Mouse (Mus musculus) MEL (cell line): ENCODE measurements around the gene Adgrb3. TPM values are rescaled to one million over a fixed set of nuclear protein-coding genes. Genes with fewer than 3 reads are reported as not detected.

Experiments used
- DNase-seq: peaks from one replicate; pipeline ENCODE4 v3.0.0; 2011; ENCODE audit warnings: low read depth, low spot score
- H3K27ac ChIP-seq: 2 replicates; pipeline ENCODE4 v1.5.1; 2012; ENCODE audit warnings: low read depth, mild to moderate bottlenecking, control low read depth, low read length, moderate library complexity; ENCODE audit not compliant: control insufficient read depth
- H3K27me3 ChIP-seq, 2 experiments: fragments of 150-350 bp in 1 of 2; sonication (generic) in 1 of 2; 2 replicates each; pipeline ENCODE4 v1.6.1; 2012; ENCODE audit warnings: low read length in 2 of 2, mild to moderate bottlenecking in 2 of 2, improper control_type of control experiment in 1 of 2, moderate library complexity in 1 of 2; ENCODE audit not compliant: insufficient read depth in 2 of 2, control insufficient read depth in 1 of 2
- H3K36me3 ChIP-seq, 2 experiments: 2 replicates each; pipeline ENCODE4 v1.6.1; 2012 to 2014; ENCODE audit warnings: low read length in 2 of 2, improper control_type of control experiment in 1 of 2, inconsistent platforms in 1 of 2, mild to moderate bottlenecking in 1 of 2; ENCODE audit not compliant: insufficient read depth in 2 of 2, control insufficient read depth in 1 of 2
- H3K4me1 ChIP-seq, 2 experiments: fragments of 150-350 bp in 1 of 2; sonication (generic) in 1 of 2; 2 replicates each; pipeline ENCODE4 v1.6.1; 2012; ENCODE audit warnings: low read length in 2 of 2, improper control_type of control experiment in 1 of 2, mild to moderate bottlenecking in 1 of 2; ENCODE audit not compliant: insufficient read depth in 2 of 2, control insufficient read depth in 1 of 2
- H3K4me3 ChIP-seq, 2 experiments: fragments of 150-350 bp in 1 of 2; sonication (generic) in 1 of 2; 2 replicates each; pipeline ENCODE4 v1.5.1; 2012; ENCODE audit warnings: low read depth in 2 of 2, low read length in 2 of 2, mild to moderate bottlenecking in 2 of 2, moderate library complexity in 2 of 2, control low read depth in 1 of 2, improper control_type of control experiment in 1 of 2; ENCODE audit not compliant: control insufficient read depth in 1 of 2, insufficient read depth in 1 of 2
- H3K79me2 ChIP-seq: 2 replicates; pipeline ENCODE4 v1.6.1; 2012; ENCODE audit warnings: mild to moderate bottlenecking, low read length, moderate library complexity; ENCODE audit not compliant: control insufficient read depth, poor library complexity, insufficient read depth
- H3K9ac ChIP-seq: 2 replicates; pipeline ENCODE4 v1.6.1; 2012; ENCODE audit warnings: low read depth, mild to moderate bottlenecking, control low read depth, low read length, moderate library complexity; ENCODE audit not compliant: control insufficient read depth, poor library complexity, severe bottlenecking
- H3K9me3 ChIP-seq: fragments of 150-350 bp; sonication (generic); replicated peaks from 2 replicates; pipeline ENCODE4 v1.6.1; 2012; ENCODE audit warnings: mild to moderate bottlenecking, low read length, improper control_type of control experiment, moderate library complexity; ENCODE audit not compliant: insufficient read depth
- BHLHE40 ChIP-seq: IDR thresholded peaks from 2 replicates; pipeline ENCODE4 v1.6.1; 2012; ENCODE audit warnings: low read depth, mild to moderate bottlenecking, inconsistent platforms, low read length, improper control_type of control experiment, borderline replicate concordance
- CHD1 ChIP-seq: IDR thresholded peaks from 2 replicates; pipeline ENCODE4 v1.6.1; 2012; ENCODE audit warnings: low read depth, mild to moderate bottlenecking, inconsistent platforms, low read length, improper control_type of control experiment
- CHD2 ChIP-seq: IDR thresholded peaks from 2 replicates; pipeline ENCODE4 v1.6.1; 2011; ENCODE audit warnings: low read length, improper control_type of control experiment
- E2F4 ChIP-seq: IDR thresholded peaks from 2 replicates; pipeline ENCODE4 v1.6.1; 2011; ENCODE audit warnings: low read depth, low read length, improper control_type of control experiment, borderline replicate concordance
- ETS1 ChIP-seq: IDR thresholded peaks from 2 replicates; pipeline ENCODE4 v1.6.1; 2012; ENCODE audit warnings: low read depth, mild to moderate bottlenecking, inconsistent platforms, low read length, improper control_type of control experiment, moderate library complexity
- GABPA ChIP-seq: IDR thresholded peaks from 2 replicates; pipeline ENCODE4 v1.6.1; 2012; ENCODE audit warnings: low read depth, mild to moderate bottlenecking, inconsistent platforms, low read length, improper control_type of control experiment, moderate library complexity
- HCFC1 ChIP-seq: IDR thresholded peaks from 2 replicates; pipeline ENCODE4 v1.6.1; 2012; ENCODE audit warnings: low read depth, mild to moderate bottlenecking, inconsistent platforms, low read length, improper control_type of control experiment, moderate library complexity
- JUND ChIP-seq: IDR thresholded peaks from 2 replicates; pipeline ENCODE4 v1.6.1; 2011; ENCODE audit warnings: low read depth, mild to moderate bottlenecking, improper control_type of control experiment, low read length
- KAT2A ChIP-seq: conservative IDR thresholded peaks from 2 replicates; pipeline ENCODE4 v1.6.1; 2012; ENCODE audit warnings: low read depth, low read length, improper control_type of control experiment, inconsistent platforms
- MAFK ChIP-seq: IDR thresholded peaks from 2 replicates; pipeline ENCODE4 v1.6.1; 2011; ENCODE audit warnings: low read depth, mild to moderate bottlenecking, low read length, improper control_type of control experiment, borderline replicate concordance
- MXI1 ChIP-seq: IDR thresholded peaks from 2 replicates; pipeline ENCODE4 v1.6.1; 2011; ENCODE audit warnings: mild to moderate bottlenecking, low read depth, low read length, improper control_type of control experiment
- MYC ChIP-seq: IDR thresholded peaks from 2 replicates; pipeline ENCODE4 v1.6.1; 2011; ENCODE audit warnings: low read depth, mild to moderate bottlenecking, low read length, improper control_type of control experiment, moderate library complexity
- NELFE ChIP-seq: IDR thresholded peaks from 2 replicates; pipeline ENCODE4 v1.6.1; 2011; ENCODE audit warnings: low read depth, low read length, improper control_type of control experiment
- POLR2A ChIP-seq, 2 experiments: IDR thresholded peaks; 2 replicates each; pipeline ENCODE4 v1.6.1; 2011 to 2012; ENCODE audit warnings: low read length in 2 of 2, mild to moderate bottlenecking in 2 of 2, control low read depth in 1 of 2, improper control_type of control experiment in 1 of 2, low read depth in 1 of 2, moderate library complexity in 1 of 2; ENCODE audit not compliant: control insufficient read depth in 1 of 2, insufficient read depth in 1 of 2, poor library complexity in 1 of 2
- POLR2AphosphoS2 ChIP-seq: IDR thresholded peaks from 2 replicates; pipeline ENCODE4 v1.6.1; 2011; ENCODE audit warnings: low read length, improper control_type of control experiment
- SIN3A ChIP-seq: IDR thresholded peaks from 2 replicates; pipeline ENCODE4 v1.6.1; 2012; ENCODE audit warnings: low read length, improper control_type of control experiment, inconsistent platforms
- SMC3 ChIP-seq: IDR thresholded peaks from 2 replicates; pipeline ENCODE4 v1.6.1; 2011; ENCODE audit warnings: low read depth, low read length, improper control_type of control experiment
- TCF12 ChIP-seq: IDR thresholded peaks from 2 replicates; pipeline ENCODE4 v1.6.1; 2014; ENCODE audit warnings: low read depth, mild to moderate bottlenecking, inconsistent platforms, low read length, improper control_type of control experiment, moderate library complexity
- UBTF ChIP-seq: IDR thresholded peaks from 2 replicates; pipeline ENCODE4 v1.6.1; 2012; ENCODE audit warnings: low read depth, mild to moderate bottlenecking, inconsistent platforms, low read length, improper control_type of control experiment, moderate library complexity, borderline replicate concordance; ENCODE audit not compliant: insufficient read depth
- ZC3H11A ChIP-seq: IDR thresholded peaks from 2 replicates; pipeline ENCODE4 v1.6.1; 2012; ENCODE audit warnings: low read depth, mild to moderate bottlenecking, inconsistent platforms, low read length, improper control_type of control experiment
- ZKSCAN1 ChIP-seq: IDR thresholded peaks from 2 replicates; pipeline ENCODE4 v1.6.1; 2012; ENCODE audit warnings: low read depth, mild to moderate bottlenecking, inconsistent platforms, low read length, improper control_type of control experiment, moderate library complexity
- ZMIZ1 ChIP-seq: IDR thresholded peaks from 2 replicates; pipeline ENCODE4 v1.6.1; 2012; ENCODE audit warnings: low read depth, mild to moderate bottlenecking, inconsistent platforms, low read length, improper control_type of control experiment, moderate library complexity
- polyA plus RNA-seq, 2 experiments: library from polyadenylated mRNA; stranded (reverse) in 1 of 2; unstranded in 1 of 2; fragments of >175 nt in 1 of 2; fragments of >200 nt in 1 of 2; gene quantifications; 2 replicates each; pipeline versions ENCODE4 v1.2.1 to v1.2.4; 2012; ENCODE audit warnings: low replicate concordance in 2 of 2, low read depth in 1 of 2; ENCODE audit not compliant: insufficient read length in 2 of 2, insufficient read depth in 1 of 2, missing spikeins in 1 of 2
- total RNA-seq: library from RNA; depleted of rRNA; stranded (reverse); fragments of 300-350 nt; gene quantifications from 2 replicates; pipeline ENCODE4 v1.2.3, GENCODE M21; 2012

The Adgrb3 gene
- total and polyA plus RNA-seq, 3 experiments, result not detected

GRCm38 (mm10) chr1:25042091-25042490 is 787.4 kb downstream of the Adgrb3 start:
- Histone ChIP-seq H3K4me1 (no peaks in the 10 kb centered on the region), H3K27me3 (no peaks in the 10 kb centered on the region)
- TF ChIP-seq CHD1 (no peak), NELFE (no peak), ETS1 (no peak), POLR2A (IDR thresholded peaks at IDR 0.05; ENCODE audit: control insufficient read depth in 1 of 2, insufficient read depth in 1 of 2, low read depth in 1 of 2, low read length in 2 of 2, poor library complexity in 1 of 2) (no peak), KAT2A (no peak), MAFK (no peak), BHLHE40 (no peak), CHD2 (no peak), MXI1 (no peak), UBTF (no peak), TCF12 (no peak), POLR2AphosphoS2 (no peak), E2F4 (no peak), SIN3A (no peak), JUND (no peak), HCFC1 (no peak), ZC3H11A (no peak), GABPA (no peak), ZKSCAN1 (no peak), ZMIZ1 (no peak)

DNA sequence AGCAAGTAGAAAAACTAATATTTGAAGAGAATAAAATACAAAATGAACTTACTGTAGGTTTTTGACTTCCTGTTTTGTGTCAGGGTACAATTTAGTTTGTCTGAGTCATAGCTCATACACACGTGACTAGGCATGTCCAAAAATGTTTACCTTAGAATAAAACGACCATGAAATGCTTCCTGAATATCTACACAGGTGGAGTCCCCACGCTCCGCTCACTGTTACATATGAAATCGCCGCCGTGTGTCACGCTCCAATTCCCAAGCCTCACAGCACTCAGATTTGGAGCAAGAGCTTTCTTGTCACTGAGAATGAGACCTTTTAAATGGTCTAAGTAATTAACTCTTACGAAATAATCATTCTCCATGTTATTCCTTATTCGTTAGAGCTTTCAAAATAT is 795.3 kb downstream of the Adgrb3 start:
- Histone ChIP-seq H3K4me3 (no peak overlapping the region), H3K9ac (no peak overlapping the region), H3K79me2 (no peaks in the 10 kb centered on the region), H3K27me3 (no peaks in the 10 kb centered on the region), H3K4me1 (no peaks in the 10 kb centered on the region), H3K27ac (no peak overlapping the region), H3K9me3 (no peaks in the 10 kb centered on the region), H3K36me3 (no peaks in the 10 kb centered on the region)
- TF ChIP-seq TCF12, result no peak
- no peak for TF ChIP-seq UBTF
- no peak for TF ChIP-seq SMC3
- no peak for TF ChIP-seq MYC
- no peak for TF ChIP-seq SIN3A
- DNase-seq, result no peak

More at GRCm38 (mm10) chr1:25042091-25042490, 787.4 kb downstream of the Adgrb3 start:
- Histone ChIP-seq H3K4me3 (no peak overlapping the region), H3K36me3 (no peaks in the 10 kb centered on the region), H3K9me3 (no peaks in the 10 kb centered on the region), H3K9ac (no peak overlapping the region), H3K27ac (no peak overlapping the region), H3K79me2 (no peaks in the 10 kb centered on the region)
- DNase-seq, result no peak
